Mouse (Mus musculus) splenic B cell, adult 2 months (primary cell): Measurements from ENCODE around the gene Dmbx1.

Experiments
- DNase-seq: peaks from one replicate; pipeline ENCODE4 v3.0.0-alpha.2; 2011; ENCODE audit warnings: low read depth, low spot score
- H3K27me3 ChIP-seq: 2 replicates; pipeline ENCODE4 v1.6.1; 2012; ENCODE audit warnings: mild to moderate bottlenecking, low read length, moderate library complexity, mixed read lengths; ENCODE audit not compliant: control insufficient read depth, poor library complexity, insufficient read depth, severe bottlenecking
- H3K36me3 ChIP-seq: 2 replicates; pipeline ENCODE4 v1.6.1; 2012; ENCODE audit warnings: mild to moderate bottlenecking, low read length, moderate library complexity, mixed read lengths; ENCODE audit not compliant: control insufficient read depth, poor library complexity, insufficient read depth, severe bottlenecking

Gene Dmbx1

DNA sequence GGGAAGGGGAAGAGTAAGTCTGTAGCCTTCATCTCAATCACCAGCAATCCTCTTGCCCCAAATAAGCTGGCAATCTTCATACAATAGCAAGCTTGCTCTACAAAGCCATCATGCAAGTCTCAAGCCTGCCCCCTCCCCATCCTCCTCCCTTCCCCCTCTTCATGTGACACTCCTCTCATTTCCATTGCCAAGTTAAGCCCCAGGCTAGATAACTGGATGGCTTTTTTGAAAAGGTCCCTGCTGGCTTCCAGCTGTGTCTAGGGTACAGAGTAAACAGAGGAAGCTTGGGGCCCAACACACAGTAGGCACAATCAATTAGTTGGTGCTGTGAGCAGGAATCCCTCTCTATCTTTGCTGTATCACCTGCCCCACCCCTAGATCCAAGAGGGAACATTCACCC lies 19.8 kb upstream of the Dmbx1 start:
- Histone ChIP-seq H3K27me3 (no peaks in the 10 kb centered on the region), H3K36me3 (no peaks in the 10 kb centered on the region)
- DNase-seq, result no peak

GRCm38 (mm10) chr4:115955494-115955775 lies 15.7 kb upstream of the Dmbx1 start:
- Histone ChIP-seq H3K36me3 (no peaks in the 10 kb centered on the region), H3K27me3 (no peaks in the 10 kb centered on the region)
- no peak for DNase-seq

DNA sequence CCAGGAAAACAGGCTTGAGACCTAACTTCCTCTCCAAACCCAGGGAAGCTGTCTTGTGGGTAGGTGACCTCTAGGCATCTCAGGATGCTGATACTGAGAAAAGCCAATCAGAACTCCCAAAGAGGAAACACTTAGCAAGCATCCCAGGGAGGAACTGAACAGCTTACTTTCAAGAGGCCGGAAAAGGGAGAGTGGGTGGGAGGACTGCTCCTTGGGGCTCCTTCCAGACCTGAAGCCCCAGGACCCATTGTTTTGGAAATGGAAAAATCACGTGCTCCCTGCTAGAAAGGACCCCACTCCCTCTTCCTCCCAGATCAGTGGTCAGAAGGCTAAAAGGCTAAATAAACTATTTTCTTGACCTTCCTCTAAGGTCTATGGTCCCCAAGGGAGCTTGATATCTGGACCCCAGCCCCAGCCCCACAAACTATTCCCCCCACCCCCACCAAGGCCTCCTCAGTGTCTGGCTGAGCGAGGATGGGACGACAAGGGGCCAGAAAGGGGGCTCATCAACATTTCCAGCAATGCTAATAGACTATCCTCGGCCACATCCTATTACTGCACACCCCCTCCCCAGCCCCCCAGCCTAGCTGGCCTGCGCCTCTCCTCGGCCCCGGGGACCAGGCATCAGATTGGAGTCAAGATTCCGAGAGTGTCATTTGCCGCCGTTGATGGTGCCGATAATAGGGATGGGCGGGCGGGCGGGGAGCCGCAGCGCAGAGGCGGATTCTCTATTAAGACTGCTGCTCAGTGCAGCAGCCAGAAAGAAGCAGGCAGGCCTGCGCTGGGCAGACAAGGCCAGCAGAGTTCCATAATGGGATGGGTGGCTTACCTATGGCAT lies 15.1 kb upstream of the Dmbx1 start:
- Histone ChIP-seq H3K36me3 (no peaks in the 10 kb centered on the region), H3K27me3 (no peaks in the 10 kb centered on the region)
- no peak for DNase-seq

DNA sequence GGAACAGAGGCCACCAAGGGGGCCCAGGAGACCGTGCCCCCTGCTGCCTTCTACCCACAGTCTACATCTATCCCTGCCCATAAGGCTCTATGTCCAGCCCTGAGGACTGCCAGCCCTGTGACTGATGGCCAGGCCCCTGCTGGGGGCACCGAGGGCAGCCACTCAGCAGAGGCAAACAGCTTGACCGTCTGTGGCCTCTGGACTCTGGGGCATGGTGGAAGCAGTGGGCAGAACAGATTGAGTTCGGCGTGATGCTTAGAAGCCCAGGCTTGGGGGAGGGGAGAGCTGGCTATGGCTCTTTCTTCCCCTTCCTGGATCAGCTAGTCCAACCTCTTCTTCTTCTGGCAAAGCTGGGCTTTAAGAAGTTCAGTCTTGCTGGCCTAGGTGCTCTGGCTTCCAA lies 13.8 kb upstream of the Dmbx1 start:
- H3K27me3 ChIP-seq, result no peaks in the 10 kb centered on the region
- H3K36me3 ChIP-seq, result no peaks in the 10 kb centered on the region
- no peak for DNase-seq

DNA sequence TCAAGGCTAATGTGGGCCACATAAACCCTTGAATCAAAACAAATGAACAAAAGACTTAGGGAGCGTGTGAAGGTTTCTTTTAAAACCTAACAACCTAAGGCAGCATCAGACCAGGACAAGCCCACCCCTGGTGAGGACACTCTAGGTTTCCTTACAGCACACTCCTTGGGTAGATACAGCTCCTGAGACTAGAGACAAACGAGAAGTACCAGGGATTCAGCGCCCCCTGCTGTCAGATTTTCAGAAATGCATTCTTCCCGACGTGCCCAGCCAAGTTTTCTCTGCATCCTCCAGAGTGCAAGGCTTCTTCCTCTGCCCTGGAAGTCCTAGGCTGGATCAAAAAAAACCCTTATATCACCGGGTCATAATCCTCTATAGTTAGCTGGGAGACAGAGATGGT lies 13.0 kb upstream of the Dmbx1 start:
- no peaks in the 10 kb centered on the region for H3K36me3 ChIP-seq
- DNase-seq, result peak; percentile 70
- H3K27me3 ChIP-seq, result no peaks in the 10 kb centered on the region

DNA sequence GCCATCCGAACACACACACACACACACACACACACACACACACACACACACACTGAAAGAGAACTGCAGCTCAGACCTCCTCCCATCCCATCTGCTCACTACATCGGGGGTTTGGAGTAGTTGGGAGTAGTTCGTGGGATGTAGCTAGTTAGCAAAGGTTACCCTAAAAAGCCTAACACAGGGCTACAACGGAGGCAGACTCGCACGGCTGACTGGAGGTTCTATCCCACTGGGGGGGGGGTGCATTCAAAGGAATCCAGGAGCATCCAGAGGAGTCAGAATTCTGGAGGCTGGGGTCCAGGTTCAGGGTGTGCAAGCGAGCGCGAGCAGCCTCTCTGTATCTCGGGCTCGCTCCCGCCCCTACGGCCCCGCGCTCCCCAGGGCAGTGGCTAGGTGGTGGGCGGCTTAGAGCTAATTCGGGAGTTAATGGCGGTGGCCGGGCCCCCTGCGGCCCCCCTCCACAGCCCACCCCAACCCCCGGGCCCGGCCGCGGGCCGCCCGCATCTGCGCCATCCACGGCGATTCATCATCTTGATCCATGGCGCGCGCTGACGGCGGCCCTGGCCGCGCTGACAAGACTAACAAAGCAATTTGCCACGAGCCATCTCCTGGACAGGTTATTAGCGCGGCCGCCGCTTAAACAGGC lies 4.1 kb upstream of the Dmbx1 start:
- H3K36me3 ChIP-seq, result no peaks in the 10 kb centered on the region
- no peaks in the 10 kb centered on the region; the same call in 1 of the 2 replicates for H3K27me3 ChIP-seq
- no peak for DNase-seq

DNA sequence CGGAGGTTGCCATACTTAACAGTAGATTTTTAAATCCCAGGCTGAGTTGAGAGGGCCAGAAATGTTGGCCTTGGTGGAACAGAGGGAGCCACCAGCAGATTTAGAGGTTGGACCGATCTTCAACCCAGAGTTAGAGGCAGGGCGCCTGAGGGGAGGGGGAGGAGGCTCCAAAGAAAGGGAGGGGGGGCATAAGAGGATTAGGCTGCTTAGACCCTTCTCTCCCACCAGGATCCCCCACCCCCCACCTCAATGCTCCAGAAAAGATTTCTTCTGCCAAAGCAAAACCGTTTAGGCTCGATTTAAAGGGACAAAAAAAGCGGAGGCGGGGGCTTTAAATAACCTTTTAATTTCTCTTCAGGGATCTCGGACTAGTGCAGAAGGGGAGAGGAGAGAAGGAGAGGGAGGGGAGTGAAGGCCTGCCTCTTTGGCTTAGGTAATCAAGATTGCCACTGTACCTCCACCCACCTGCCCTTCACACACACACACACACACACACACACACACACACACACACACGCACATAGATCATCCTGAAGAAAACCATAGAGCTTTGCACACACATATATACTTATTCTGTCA lies 1.6 kb upstream of the Dmbx1 start:
- Histone ChIP-seq H3K36me3 (no peaks in the 10 kb centered on the region), H3K27me3 (no peaks in the 10 kb centered on the region; the same call in 1 of the 2 replicates)
- no peak for DNase-seq

DNA sequence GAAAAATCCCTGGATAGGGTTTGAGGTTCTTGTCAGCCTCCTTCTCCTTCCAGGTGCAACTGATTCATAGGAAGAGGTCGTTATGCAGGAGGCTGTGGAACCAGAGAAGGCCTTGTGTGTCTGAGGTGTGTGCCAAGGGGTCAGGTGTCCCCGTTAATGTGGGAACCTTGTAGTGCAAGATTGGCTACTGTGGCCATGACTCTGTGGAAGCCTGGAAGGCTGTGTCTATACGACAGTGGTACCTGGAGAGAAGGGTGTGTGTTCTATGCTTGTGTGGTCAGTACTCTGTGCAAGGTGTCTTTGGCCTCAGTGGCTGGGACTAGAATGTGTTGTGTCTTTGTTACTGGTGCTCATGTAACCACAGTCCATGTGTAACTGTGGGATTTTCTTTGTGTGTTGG lies 955 bp upstream of the Dmbx1 start:
- no peaks in the 10 kb centered on the region for H3K36me3 ChIP-seq
- H3K27me3 ChIP-seq, result no peaks in the 10 kb centered on the region; the same call in 1 of the 2 replicates
- DNase-seq, result no peak

DNA sequence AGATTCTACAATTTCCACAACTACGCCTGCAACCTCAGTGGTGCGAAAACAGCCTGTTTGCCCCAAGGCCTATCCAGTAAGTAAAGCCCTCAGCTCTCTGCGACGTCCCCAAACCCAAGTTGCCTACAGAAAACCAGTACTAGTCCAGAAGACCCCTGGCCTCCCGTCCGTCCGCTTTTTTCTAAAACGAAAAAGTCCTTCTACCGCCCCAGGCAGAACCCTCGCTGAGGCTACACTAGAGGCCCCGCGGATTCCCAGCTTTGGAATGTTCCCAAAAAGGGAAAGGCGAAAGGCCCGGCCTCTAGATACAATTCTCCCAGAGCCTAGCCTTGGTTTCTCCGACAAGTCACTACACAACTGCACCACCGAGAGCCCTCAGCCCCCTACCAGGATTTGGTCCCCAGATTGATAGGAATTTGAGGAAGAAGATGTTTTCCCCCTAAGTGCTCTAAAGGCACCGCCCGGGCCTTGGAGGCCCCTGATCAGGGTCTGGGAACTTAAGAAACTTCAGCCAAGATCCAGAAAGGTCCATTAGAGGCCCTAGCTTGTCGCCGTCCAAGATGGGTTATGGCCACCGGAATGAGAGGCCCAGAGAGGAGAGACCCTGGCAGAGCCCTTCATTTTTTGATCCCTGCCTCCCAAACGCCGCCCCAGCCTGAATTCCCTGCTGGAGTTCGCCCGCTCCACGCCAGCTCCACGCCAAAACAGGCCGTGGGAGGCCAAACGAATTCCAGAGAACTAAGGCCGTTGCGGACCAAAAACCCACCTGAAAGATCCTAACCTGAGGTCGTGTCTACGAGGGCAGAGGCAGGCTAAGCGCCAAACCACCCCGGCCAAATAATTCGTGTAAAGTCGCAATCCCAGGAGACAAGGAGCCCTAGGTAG lies 1.2 kb downstream of the Dmbx1 start:
- Histone ChIP-seq H3K27me3 (no peaks in the 10 kb centered on the region; the same call in 1 of the 2 replicates), H3K36me3 (no peaks in the 10 kb centered on the region)
- DNase-seq, result no peak

DNA sequence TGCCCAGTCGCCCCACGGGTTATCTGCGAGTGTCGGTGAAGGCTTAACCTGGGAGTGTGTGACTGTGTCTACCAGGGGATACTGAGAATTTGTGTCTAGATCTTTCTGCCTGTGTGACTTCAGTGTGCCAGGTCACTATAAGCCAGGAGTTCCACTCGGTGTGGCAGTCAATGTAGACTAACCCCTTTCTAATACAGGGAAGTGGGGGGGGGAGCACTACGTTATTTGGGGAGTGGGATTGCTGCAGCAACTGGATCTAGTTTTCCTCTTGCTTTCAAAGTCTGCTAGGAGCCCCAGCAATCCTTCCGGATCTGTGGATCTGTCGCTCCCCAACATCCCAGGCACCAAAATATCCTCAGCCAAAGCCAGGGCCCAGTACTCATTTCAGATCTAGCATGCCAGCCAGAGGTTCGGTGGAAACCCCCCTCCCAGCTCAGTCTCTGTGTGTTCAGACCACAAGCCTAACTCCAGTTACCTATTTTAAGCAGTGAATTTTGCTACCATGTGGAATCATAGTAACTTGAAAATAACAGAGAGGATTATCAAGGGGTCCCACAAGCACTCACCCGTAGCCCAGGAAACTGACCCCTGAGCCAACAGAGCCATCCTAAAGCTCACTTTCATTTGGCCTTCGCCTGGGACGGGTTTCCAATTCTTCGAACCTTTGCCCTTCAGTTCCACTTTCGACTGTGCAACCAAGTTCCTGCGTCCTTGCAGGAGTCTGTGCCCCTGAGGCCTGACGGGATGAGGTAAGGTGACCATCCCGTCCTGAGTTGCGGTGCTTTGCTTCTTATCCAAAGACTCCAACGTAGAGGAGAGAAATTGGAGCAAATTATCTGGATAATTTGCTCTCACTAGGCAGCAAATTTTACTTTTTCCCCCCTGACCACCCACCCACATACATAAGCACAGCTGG lies 2.4 kb downstream of the Dmbx1 start:
- no peaks in the 10 kb centered on the region; the same call in 1 of the 2 replicates for H3K27me3 ChIP-seq
- no peaks in the 10 kb centered on the region for H3K36me3 ChIP-seq
- DNase-seq, result no peak

DNA sequence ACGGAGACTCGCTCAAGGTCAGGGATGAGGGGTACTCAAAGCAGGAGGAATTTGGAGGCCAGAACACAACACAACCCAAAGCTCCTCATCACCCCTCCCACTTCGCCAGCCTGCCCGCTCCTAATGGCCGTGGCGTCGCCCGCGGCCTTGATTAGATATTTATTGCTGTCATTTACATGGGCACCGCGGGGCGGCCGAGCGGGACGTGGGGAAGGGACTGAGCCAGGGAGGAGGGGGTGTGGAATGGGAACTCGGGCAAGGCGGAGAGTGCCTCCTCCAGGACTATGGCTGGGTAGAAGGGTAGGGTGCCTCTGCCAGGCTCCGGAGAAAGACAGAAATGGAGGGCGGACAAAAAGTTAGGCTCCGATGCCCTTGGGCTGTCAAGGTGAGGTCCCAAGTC lies 3.1 kb downstream of the Dmbx1 start:
- no peak for DNase-seq

GRCm38 (mm10) chr4:115935835-115936581 lies 3.7 kb downstream of the Dmbx1 start:
- H3K27me3 ChIP-seq, result no peaks in the 10 kb centered on the region; the same call in 1 of the 2 replicates
- DNase-seq, result no peak
- H3K36me3 ChIP-seq, result no peaks in the 10 kb centered on the region

More for the DNA sequence above, 3.1 kb downstream of the Dmbx1 start:
- Histone ChIP-seq H3K36me3 (no peaks in the 10 kb centered on the region), H3K27me3 (no peaks in the 10 kb centered on the region; the same call in 1 of the 2 replicates)

GRCm38 (mm10) chr4:115931556-115932088 lies 8.1 kb downstream of the Dmbx1 start:
- Histone ChIP-seq H3K27me3 (no peaks in the 10 kb centered on the region), H3K36me3 (no peaks in the 10 kb centered on the region)
- DNase-seq, result no peak
